In genomic region chr14:24235954-24236353, GRCm38 (mm10) we compare ENCODE assay signal across 34 mouse cellular contexts. TPM values are rescaled to one million over a fixed set of nuclear protein-coding genes. Genes with fewer than 3 reads are reported as not detected.
"Had no signal": no experiment of that assay in that cellular context is flagged by ENCODE, and none has a peak within 500 bp of the region (broad histone marks: within the 10 kb centered on the region; RNA-seq: fewer than 3 reads in every experiment).

No protein-coding gene starts in this region.

- H3K4me3 ChIP-seq: gastrocnemius, adult 2 months; heart, embryonic 10.5 days; heart, embryonic 12.5 days; hindbrain, embryonic 10.5 days; hindbrain, embryonic 12.5 days; intestine, embryonic 15.5 days; left cerebral cortex, adult 2 months; limb, embryonic 10.5 days; limb, embryonic 12.5 days; liver, embryonic 13.5 days; liver, embryonic 15.5 days had no signal

- H3K27ac ChIP-seq: gastrocnemius, adult 2 months; heart, embryonic 10.5 days; hindbrain, embryonic 12.5 days; hindbrain, embryonic 14.5 days; intestine, embryonic 15.5 days; kidney, postnatal 0 days; left cerebral cortex, adult 2 months; limb, embryonic 10.5 days; liver, embryonic 13.5 days; liver, embryonic 15.5 days had no signal

- H3K36me3 ChIP-seq: heart, embryonic 12.5 days; hindbrain, embryonic 12.5 days; intestine, embryonic 15.5 days; liver, embryonic 13.5 days; liver, embryonic 15.5 days had no signal

- DNase-seq: gastrocnemius, adult 2 months; gastrocnemius, postnatal 14 days; gastrocnemius, postnatal 36 days; heart, adult 18-20 months; heart, postnatal 10 days; heart, postnatal 4 days; kidney, adult 8-10 months; kidney, postnatal 14 days; kidney, postnatal 4 days; layer of hippocampus, adult 9-11 months; liver; liver, embryonic 13.5 days had no signal

- H3K27me3 ChIP-seq: heart, embryonic 12.5 days; hindbrain, embryonic 12.5 days; intestine, embryonic 15.5 days; limb, embryonic 12.5 days; liver, embryonic 15.5 days had no signal

RNA-seq across cellular contexts. Expression of gene E330034G19Rik, which starts 57.1 kb away (rescaled TPM):
- total RNA-seq: gastrocnemius, adult 2 months; gastrocnemius, postnatal 14 days; gastrocnemius, postnatal 36 days; heart, adult 18-20 months; heart, adult 8-10 months; heart, postnatal 10 days; heart, postnatal 25 days; heart, postnatal 4 days; layer of hippocampus, adult 8-10 months; left cerebral cortex, adult 2 months; left cerebral cortex, postnatal 36 days had no signal
- polyA plus RNA-seq: heart, embryonic 10.5 days; heart, embryonic 14.5 days; heart, embryonic 16.5 days; hindbrain, embryonic 10.5 days; hindbrain, embryonic 12.5 days; hindbrain, embryonic 14.5 days; inflammation-experienced regulatory T-cells, adult 6 months; intestine, embryonic 15.5 days; intestine, postnatal 0 days; kidney, embryonic 14.5 days; kidney, postnatal 0 days; limb, embryonic 10.5 days; limb, embryonic 12.5 days; limb, embryonic 14.5 days; liver, embryonic 11.5 days; liver, embryonic 13.5 days; liver, embryonic 15.5 days had no signal
